Mouse (Mus musculus) limb, embryonic 11.5 days (tissue): ENCODE data around the gene Cnpy1. TPM values are rescaled to one million over a fixed set of nuclear protein-coding genes. Genes with fewer than 3 reads are reported as not detected.

Source experiments
- ATAC-seq: fragments of 200-750 bp; cut with Nextera tagmentation; 2 replicates; pipeline ENCODE4 v1.8.0; 2017; ENCODE audit warnings: low read depth; ENCODE audit not compliant: insufficient number of reproducible peaks, low FRiP score, low TSS enrichment
- DNase-seq: peaks from one replicate; pipeline ENCODE4 v3.0.0-alpha.2; 2015; ENCODE audit warnings: low spot score
- H3K27ac ChIP-seq: fragments of 300-500 bp; sonication (generic); replicated peaks from 2 replicates; pipeline ENCODE4 v1.5.1; 2014; ENCODE audit warnings: low read depth, mild to moderate bottlenecking, low read length
- H3K27me3 ChIP-seq: fragments of 300-500 bp; sonication (generic); 2 replicates; pipeline ENCODE4 v1.6.1; 2014; ENCODE audit warnings: mild to moderate bottlenecking, low read length, mixed read lengths; ENCODE audit not compliant: control insufficient read depth, insufficient read depth
- H3K36me3 ChIP-seq: fragments of 300-500 bp; sonication (generic); 2 replicates; pipeline ENCODE4 v1.6.1; 2014; ENCODE audit warnings: mild to moderate bottlenecking, low read length, moderate library complexity, mixed read lengths; ENCODE audit not compliant: control insufficient read depth, insufficient read depth
- H3K4me1 ChIP-seq: fragments of 300-500 bp; sonication (generic); 2 replicates; pipeline ENCODE4 v1.6.1; 2014; ENCODE audit warnings: low read length, mixed read lengths; ENCODE audit not compliant: control insufficient read depth, insufficient read depth
- H3K4me2 ChIP-seq: fragments of 300-500 bp; sonication (generic); 2 replicates; pipeline ENCODE4 v1.6.1; 2014; ENCODE audit warnings: low read depth, mild to moderate bottlenecking, moderate library complexity; ENCODE audit not compliant: severe bottlenecking
- H3K4me3 ChIP-seq: fragments of 300-500 bp; sonication (generic); 2 replicates; pipeline ENCODE4 v1.5.1; 2014; ENCODE audit warnings: low read depth, low read length
- H3K9ac ChIP-seq: fragments of 300-500 bp; sonication (generic); 2 replicates; pipeline ENCODE4 v1.6.1; 2014; ENCODE audit warnings: mild to moderate bottlenecking, low read length
- H3K9me3 ChIP-seq: fragments of 300-500 bp; sonication (generic); 2 replicates; pipeline ENCODE4 v1.6.1; 2016; ENCODE audit warnings: low read length; ENCODE audit not compliant: control insufficient read depth
- WGBS: fragments of 180-500 bp; shearing (Covaris S2); extraction: QIAGEN DNeasy Blood & Tissue Kit; methylation state at CpG from one replicate; pipeline ENCODE4 v1.1.7; 2014; 5-methylcytosine and 5-hydroxymethylcytosine counted together
- polyA plus RNA-seq: library from polyadenylated mRNA; unstranded; fragments of >200 nt; fragmentation: Nextera tagmentation; extraction: Ambion mirVana; gene quantifications from 2 replicates; pipeline ENCODE4 v1.2.1, GENCODE M21; 2014

The Cnpy1 gene
- polyA plus RNA-seq, 1 experiment from 2014 or later: not detected

GRCm38 (mm10) chr5:28251211-28251764 is 5.7 kb upstream of the Cnpy1 start:
- Histone ChIP-seq H3K27me3 (no peaks in the 10 kb centered on the region), H3K36me3 (no peaks in the 10 kb centered on the region), H3K4me1 (no peaks in the 10 kb centered on the region), H3K27ac (no peak overlapping the region), H3K9me3 (no peaks in the 10 kb centered on the region), H3K9ac (no peak overlapping the region), H3K4me2 (no peak overlapping the region), H3K4me3 (no peak overlapping the region)
- WGBS: 61% methylated on average over 4 of the region's 4 CpGs
- ATAC-seq (no peak), DNase-seq (no peak)

- whole genome bisulfite sequencing: 98% methylated on average over 2 of the region's 2 CpGs
- H3K4me1 ChIP-seq: no peaks in the 10 kb centered on the region
- H3K4me3 ChIP-seq: no peak overlapping the region
- no peak overlapping the region for H3K4me2 ChIP-seq
- H3K27me3 ChIP-seq: no peaks in the 10 kb centered on the region
- no peak overlapping the region for H3K27ac ChIP-seq
- no peaks in the 10 kb centered on the region for H3K36me3 ChIP-seq
- no peaks in the 10 kb centered on the region for H3K9me3 ChIP-seq
- no peak for DNase-seq
- no peak overlapping the region for H3K9ac ChIP-seq
- ATAC-seq: no peak
Measured at GRCm38 (mm10) chr5:28250479-28250878, 4.9 kb upstream of the Cnpy1 start.

- WGBS: 71% methylated on average over 4 of the region's 4 CpGs
- ATAC-seq (no peak), DNase-seq (no peak)
- Histone ChIP-seq H3K9me3 (no peaks in the 10 kb centered on the region), H3K9ac (no peak overlapping the region), H3K27ac (no peak overlapping the region), H3K4me3 (no peak overlapping the region), H3K27me3 (no peaks in the 10 kb centered on the region), H3K36me3 (no peaks in the 10 kb centered on the region), H3K4me1 (no peaks in the 10 kb centered on the region), H3K4me2 (no peak overlapping the region)
Measured at GRCm38 (mm10) chr5:28245121-28245520, 485 bp downstream of the Cnpy1 start.

- Histone ChIP-seq H3K4me3 (no peak overlapping the region), H3K9ac (no peak overlapping the region), H3K4me1 (no peaks in the 10 kb centered on the region), H3K27ac (no peak overlapping the region), H3K27me3 (no peaks in the 10 kb centered on the region), H3K9me3 (no peaks in the 10 kb centered on the region), H3K36me3 (no peaks in the 10 kb centered on the region), H3K4me2 (no peak overlapping the region)
- no peak for ATAC-seq
- DNase-seq: no peak
- 82% methylated on average over 8 of the region's 8 CpGs for WGBS
Measured at GRCm38 (mm10) chr5:28243501-28244177, 2.0 kb downstream of the Cnpy1 start.

- H3K9me3 ChIP-seq: no peaks in the 10 kb centered on the region
- WGBS: 81% methylated on average over 4 of the region's 4 CpGs
- H3K27me3 ChIP-seq: no peaks in the 10 kb centered on the region
- no peak overlapping the region for H3K9ac ChIP-seq
- no peaks in the 10 kb centered on the region for H3K4me1 ChIP-seq
- DNase-seq: no peak
- no peak overlapping the region for H3K4me2 ChIP-seq
- H3K36me3 ChIP-seq: no peaks in the 10 kb centered on the region
- H3K27ac ChIP-seq: no peak overlapping the region
- H3K4me3 ChIP-seq: no peak overlapping the region
- ATAC-seq: no peak
Measured at GRCm38 (mm10) chr5:28241423-28241822, 4.2 kb downstream of the Cnpy1 start.

GRCm38 (mm10) chr5:28239829-28240228 is 5.8 kb downstream of the Cnpy1 start:
- Histone ChIP-seq H3K27me3 (no peaks in the 10 kb centered on the region), H3K36me3 (no peaks in the 10 kb centered on the region), H3K27ac (no peak overlapping the region), H3K9ac (no peak overlapping the region), H3K4me2 (no peak overlapping the region), H3K4me1 (no peaks in the 10 kb centered on the region), H3K4me3 (no peak overlapping the region), H3K9me3 (no peaks in the 10 kb centered on the region)
- DNase-seq: no peak
- ATAC-seq: no peak
- WGBS: 82% methylated on average over 5 of the region's 5 CpGs

- Histone ChIP-seq H3K4me3 (no peak overlapping the region), H3K4me1 (no peaks in the 10 kb centered on the region), H3K36me3 (no peaks in the 10 kb centered on the region), H3K9me3 (no peaks in the 10 kb centered on the region), H3K4me2 (no peak overlapping the region), H3K27ac (no peak overlapping the region), H3K27me3 (no peaks in the 10 kb centered on the region), H3K9ac (no peak overlapping the region)
- 71% methylated on average over 5 of the region's 5 CpGs for WGBS
- ATAC-seq (no peak), DNase-seq (no peak)
Measured at GRCm38 (mm10) chr5:28238876-28239275, 6.7 kb downstream of the Cnpy1 start.

GRCm38 (mm10) chr5:28238152-28238551 is 7.5 kb downstream of the Cnpy1 start:
- H3K27ac ChIP-seq: no peak overlapping the region
- H3K36me3 ChIP-seq: no peaks in the 10 kb centered on the region
- WGBS: 20% methylated on average over 4 of the region's 4 CpGs
- H3K4me2 ChIP-seq: no peak overlapping the region
- no peak overlapping the region for H3K4me3 ChIP-seq
- H3K27me3 ChIP-seq: no peaks in the 10 kb centered on the region
- ATAC-seq (no peak), DNase-seq (peak; percentile 25)
- H3K4me1 ChIP-seq: no peaks in the 10 kb centered on the region
- H3K9me3 ChIP-seq: no peaks in the 10 kb centered on the region
- H3K9ac ChIP-seq: no peak overlapping the region

GRCm38 (mm10) chr5:28237715-28238114 is 7.9 kb downstream of the Cnpy1 start:
- Histone ChIP-seq H3K4me3 (no peak overlapping the region), H3K9ac (no peak overlapping the region), H3K9me3 (no peaks in the 10 kb centered on the region), H3K36me3 (no peaks in the 10 kb centered on the region), H3K4me1 (no peaks in the 10 kb centered on the region), H3K4me2 (no peak overlapping the region), H3K27ac (no peak overlapping the region), H3K27me3 (no peaks in the 10 kb centered on the region)
- DNase-seq (no peak), ATAC-seq (no peak)
- 82% methylated on average over 2 of the region's 2 CpGs for WGBS
